Mouse (Mus musculus): Measurements from ENCODE around the gene Stfa3.
"Not testable (repeated sequence)": the region's sequence is repeated elsewhere in the genome, so short reads cannot be mapped to it uniquely, and the experiment has no call there.

Gene Stfa3

GRCm38 (mm10) chr16:36455342-36455802 is at the start of gene Stfa3:
Stfa3 (minus strand) TSS chr16:36455392.
- in situ Hi-C loops (cut with MboI; ENCODE audit: low pct_unique_long_range_greater_than_20kb in 1 of 2, low sequenced_read_pairs in 2 of 2, unreplicated experiment in 1 of 2) = loop anchor here in 1 of 2 experiments (25.0 kb wide), 1 partner anchor 357 kb away; no protein-coding TSS in a partner anchor

DNA sequence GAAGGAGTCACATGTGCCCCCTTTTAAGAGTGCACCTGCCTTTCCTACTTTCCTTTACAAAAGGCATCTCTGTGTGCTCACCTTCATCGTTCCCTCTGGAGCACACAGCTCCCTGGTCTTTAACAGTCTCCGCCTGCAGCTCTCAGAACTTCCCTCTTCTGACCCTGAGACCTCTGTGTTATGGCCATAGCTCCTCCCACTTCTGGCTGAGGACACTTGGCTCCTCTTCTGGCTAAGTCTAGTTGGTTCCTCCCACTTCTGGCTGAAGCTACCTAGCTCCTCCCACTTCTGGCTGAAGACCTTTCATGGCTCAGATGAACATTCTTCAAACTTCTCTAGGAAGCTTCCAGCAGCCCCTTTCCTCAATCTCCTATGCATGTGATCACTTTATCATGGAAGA is 47.1 kb upstream of the Stfa3 start:
- in situ Hi-C loops (cut with MboI; ENCODE audit: low pct_unique_long_range_greater_than_20kb in 1 of 2, low sequenced_read_pairs in 2 of 2, unreplicated experiment in 1 of 2) = no loop called here

DNA sequence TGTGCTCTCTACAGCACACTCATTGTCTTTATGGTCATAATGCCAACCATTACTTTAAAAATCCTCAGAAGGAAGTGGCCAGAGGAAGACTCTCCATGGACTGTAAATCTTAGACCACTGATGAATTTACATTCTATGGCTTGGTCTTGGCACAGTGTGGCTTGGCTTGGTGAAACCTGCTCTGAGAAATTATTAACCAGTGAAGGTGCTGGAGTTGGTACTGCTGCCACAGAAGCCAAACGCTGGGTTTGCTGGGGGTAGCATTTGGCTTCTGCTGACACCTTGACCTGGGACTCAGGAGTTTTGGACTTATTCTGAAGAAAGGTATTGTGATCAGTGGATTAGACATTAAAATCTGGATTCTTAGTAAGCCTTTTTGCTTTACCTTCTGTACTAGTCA is 37.2 kb upstream of the Stfa3 start:
- in situ Hi-C loops (cut with MboI; ENCODE audit: low pct_unique_long_range_greater_than_20kb in 1 of 2, low sequenced_read_pairs in 2 of 2, unreplicated experiment in 1 of 2) = no loop called here

DNA sequence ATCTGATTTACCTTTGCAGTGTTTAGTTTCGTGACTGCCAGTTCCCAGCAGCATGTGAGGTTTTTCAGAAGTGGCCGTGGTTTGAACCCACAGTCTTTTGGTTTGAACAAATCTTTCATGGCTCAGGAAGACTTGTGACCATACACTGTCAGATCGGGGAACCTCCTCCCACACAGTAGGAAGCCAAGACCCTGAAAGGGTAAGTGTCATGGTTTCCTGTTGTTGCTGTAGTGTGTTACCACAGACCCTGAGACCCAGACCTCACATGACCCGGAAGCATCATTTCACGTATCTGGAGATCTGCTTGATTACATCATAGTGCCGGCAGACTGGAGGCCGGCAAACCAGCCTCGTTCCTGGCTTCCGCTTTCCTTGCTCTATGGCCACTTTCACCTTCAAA is 21.7 kb upstream of the Stfa3 start:
- in situ Hi-C loops (cut with MboI; ENCODE audit: low pct_unique_long_range_greater_than_20kb in 1 of 2, low sequenced_read_pairs in 2 of 2, unreplicated experiment in 1 of 2) = loop anchor here (5.0 to 10.0 kb wide), 4 partner anchors 88 to 338 kb away; partner anchors contain the start of gene Casr (in 1 of the 2)

- in situ Hi-C loops (cut with MboI; ENCODE audit: low pct_unique_long_range_greater_than_20kb in 1 of 2, low sequenced_read_pairs in 2 of 2, unreplicated experiment in 1 of 2) = loop anchor here (5.0 to 10.0 kb wide), 4 partner anchors 89 to 339 kb away; partner anchors contain the start of gene Casr (in 1 of the 2)
These were observed 20.3 kb upstream of the Stfa3 start for GRCm38 (mm10) chr16:36475530-36475929.

DNA sequence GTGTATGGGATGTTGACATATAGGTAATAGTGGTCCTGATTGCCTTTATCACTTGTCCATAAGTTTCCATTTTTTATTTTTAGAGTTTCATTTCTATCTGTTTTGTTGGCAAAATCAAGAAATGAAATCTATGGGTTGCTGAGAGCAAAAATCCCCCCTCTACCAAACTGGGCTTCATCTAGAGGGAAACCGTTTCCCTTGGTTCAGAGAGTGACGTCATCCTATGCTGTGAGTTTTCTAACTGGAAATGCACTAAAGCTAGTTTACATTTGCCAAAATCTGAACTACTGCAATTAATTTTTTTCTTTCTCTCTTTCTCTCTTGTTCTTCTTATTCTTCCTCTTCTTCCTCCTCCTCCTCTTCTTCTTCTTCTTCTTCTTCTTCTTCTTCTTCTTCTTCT is 19.7 kb upstream of the Stfa3 start:
- in situ Hi-C loops (cut with MboI; ENCODE audit: low pct_unique_long_range_greater_than_20kb in 1 of 2, low sequenced_read_pairs in 2 of 2, unreplicated experiment in 1 of 2) = loop anchor here (5.0 to 25.0 kb wide), 5 partner anchors 90 to 340 kb away; partner anchors contain the start of gene Casr (in 1 of the 2)

DNA sequence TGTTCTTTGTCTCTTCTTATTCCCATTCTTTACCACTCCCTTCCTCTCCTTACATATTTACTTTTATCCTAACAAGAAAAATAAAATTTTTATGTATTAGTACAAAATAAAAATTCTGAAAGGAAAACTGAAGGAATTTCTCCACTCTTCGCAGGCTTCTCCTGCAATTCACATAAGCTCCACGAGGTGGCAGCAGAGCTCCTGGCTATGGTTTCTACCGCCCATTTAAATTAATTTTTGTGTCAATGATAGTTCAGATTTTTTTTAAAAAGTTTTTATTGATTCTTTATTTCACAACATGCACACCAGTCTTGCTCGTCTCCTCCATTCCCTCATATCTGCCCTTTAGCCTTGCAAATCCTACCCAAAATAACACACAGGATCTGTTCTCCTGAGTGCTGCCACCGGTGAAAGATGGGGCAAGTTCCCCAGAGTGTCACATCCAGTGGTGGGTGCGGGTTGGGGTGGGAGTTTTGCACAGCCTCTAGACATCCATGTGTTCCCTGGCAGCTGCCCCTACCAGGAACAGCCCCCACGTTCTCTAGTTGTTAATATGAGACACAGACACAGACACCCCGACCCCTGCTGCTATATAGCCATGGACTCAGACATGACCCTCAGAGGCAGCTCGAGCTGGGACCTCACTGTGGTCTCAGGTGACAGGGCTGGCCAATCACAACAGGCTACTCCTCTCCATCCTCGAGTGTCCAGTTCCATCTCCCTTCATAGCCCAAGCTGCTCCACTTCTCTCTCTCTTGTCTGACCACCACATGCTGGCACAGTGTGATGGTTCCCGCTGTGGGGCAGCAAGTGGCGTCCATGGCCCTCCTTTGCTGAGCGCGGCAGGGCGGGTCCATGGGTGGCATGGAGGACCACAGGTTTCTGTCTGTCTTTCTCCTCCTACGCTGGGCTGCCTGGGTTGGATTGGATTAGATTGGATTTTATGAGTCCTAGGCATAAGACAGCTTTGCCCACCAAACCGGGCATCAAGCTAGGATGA is 18.3 kb upstream of the Stfa3 start:
- in situ Hi-C loops (cut with MboI; ENCODE audit: low pct_unique_long_range_greater_than_20kb in 1 of 2, low sequenced_read_pairs in 2 of 2, unreplicated experiment in 1 of 2) = loop anchor here (5.0 to 25.0 kb wide), 5 partner anchors 91 to 341 kb away; partner anchors contain the start of gene Casr (in 1 of the 2)

GRCm38 (mm10) chr16:36471066-36471633 is 16.0 kb upstream of the Stfa3 start:
- in situ Hi-C loops (cut with MboI; ENCODE audit: low pct_unique_long_range_greater_than_20kb in 1 of 2, low sequenced_read_pairs in 2 of 2, unreplicated experiment in 1 of 2) = loop anchor here (5.0 to 25.0 kb wide), 5 partner anchors 94 to 344 kb away; partner anchors contain the start of gene Casr (in 1 of the 2)

GRCm38 (mm10) chr16:36469955-36470478 is 14.8 kb upstream of the Stfa3 start:
- in situ Hi-C loops (cut with MboI; ENCODE audit: low pct_unique_long_range_greater_than_20kb in 1 of 2, low sequenced_read_pairs in 2 of 2, unreplicated experiment in 1 of 2) = loop anchor here (5.0 to 25.0 kb wide), 5 partner anchors 95 to 345 kb away; partner anchors contain the start of gene Casr (in 1 of the 2)

DNA sequence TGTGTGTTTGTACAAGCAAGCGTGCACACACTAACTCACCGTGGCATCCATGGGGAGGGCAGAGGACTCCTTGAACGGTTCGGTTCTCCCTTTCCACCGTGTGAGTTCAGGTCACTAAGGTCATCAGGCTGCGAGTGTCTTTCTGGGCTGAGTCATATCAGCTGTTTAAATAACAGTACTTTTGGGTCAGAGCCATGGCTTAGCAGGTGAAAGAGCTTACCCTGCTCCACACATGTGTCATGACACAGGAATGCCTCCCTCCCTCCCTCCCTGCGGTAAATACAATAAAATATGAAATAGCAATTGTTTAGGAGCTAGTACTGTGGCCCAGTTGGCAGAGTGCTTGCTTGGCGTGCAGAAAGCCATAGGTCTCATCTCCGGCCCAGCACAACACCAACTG is 14.2 kb upstream of the Stfa3 start:
- in situ Hi-C loops (cut with MboI; ENCODE audit: low pct_unique_long_range_greater_than_20kb in 1 of 2, low sequenced_read_pairs in 2 of 2, unreplicated experiment in 1 of 2) = loop anchor here in 1 of 2 experiments (25.0 kb wide), 1 partner anchor 343 kb away; no protein-coding TSS in a partner anchor

DNA sequence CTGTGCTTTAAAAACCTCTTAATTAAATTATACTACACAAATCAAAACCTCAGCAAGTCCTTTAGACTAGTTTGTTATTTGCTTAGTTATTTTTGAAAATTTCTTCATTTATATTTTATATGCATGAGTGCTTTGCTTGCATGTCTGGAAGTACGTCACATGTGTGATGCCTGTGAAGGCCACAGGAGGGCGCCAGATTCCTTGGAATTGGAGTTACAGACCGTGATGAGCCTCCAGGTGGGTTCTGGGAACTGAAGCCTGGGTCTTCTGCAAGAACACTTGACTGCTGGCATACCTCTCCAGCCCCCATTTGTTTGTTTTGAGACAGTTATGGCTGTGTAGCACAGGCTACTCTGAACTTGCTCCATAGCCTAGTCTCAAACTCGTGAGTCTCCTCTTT is 13.7 kb upstream of the Stfa3 start:
- in situ Hi-C loops (cut with MboI; ENCODE audit: low pct_unique_long_range_greater_than_20kb in 1 of 2, low sequenced_read_pairs in 2 of 2, unreplicated experiment in 1 of 2) = loop anchor here in 1 of 2 experiments (25.0 kb wide), 1 partner anchor 343 kb away; no protein-coding TSS in a partner anchor

DNA sequence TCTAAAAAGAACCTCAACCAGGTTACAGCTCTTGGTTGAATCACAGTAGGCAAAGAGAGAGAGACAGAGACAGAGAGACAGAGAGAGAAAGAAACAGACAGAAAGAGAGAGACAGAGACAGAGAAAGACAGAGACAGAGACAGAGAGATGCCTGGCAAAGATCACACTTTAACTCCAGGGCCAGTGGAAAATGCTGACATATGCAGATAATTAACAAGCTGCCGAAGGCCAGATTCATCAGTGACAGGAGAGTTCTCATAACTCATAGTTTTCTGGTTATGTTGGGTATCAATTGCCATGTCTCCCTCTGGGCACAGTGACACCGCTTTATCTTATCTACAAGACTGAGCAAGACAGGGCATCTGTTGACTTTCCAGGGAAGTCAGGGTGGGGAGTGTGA is 12.7 kb upstream of the Stfa3 start:
- in situ Hi-C loops (cut with MboI; ENCODE audit: low pct_unique_long_range_greater_than_20kb in 1 of 2, low sequenced_read_pairs in 2 of 2, unreplicated experiment in 1 of 2) = loop anchor here in 1 of 2 experiments (25.0 kb wide), 1 partner anchor 344 kb away; no protein-coding TSS in a partner anchor

GRCm38 (mm10) chr16:36465436-36465835 is 10.2 kb upstream of the Stfa3 start:
- in situ Hi-C loops (cut with MboI; ENCODE audit: low pct_unique_long_range_greater_than_20kb in 1 of 2, low sequenced_read_pairs in 2 of 2, unreplicated experiment in 1 of 2) = loop anchor here in 1 of 2 experiments (25.0 kb wide), 1 partner anchor 347 kb away; no protein-coding TSS in a partner anchor

DNA sequence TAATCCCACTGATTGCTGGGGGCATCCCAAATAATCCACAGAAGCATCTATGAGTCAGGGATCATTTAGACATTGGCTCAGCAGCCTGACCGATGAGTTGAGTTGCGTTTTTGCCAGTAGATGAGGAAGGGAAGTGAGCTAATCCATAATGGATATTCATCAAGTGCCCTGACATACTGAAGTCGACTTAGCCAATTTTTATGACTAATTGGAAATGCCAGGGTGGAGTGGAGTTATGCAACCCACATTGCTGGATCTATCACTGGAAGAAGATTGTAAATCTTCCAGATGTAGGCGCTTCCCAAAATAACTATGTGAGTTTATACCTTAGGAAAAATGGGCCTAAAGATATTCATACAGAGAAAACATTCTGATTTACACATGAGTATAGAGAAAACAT is 8.9 kb upstream of the Stfa3 start:
- in situ Hi-C loops (cut with MboI; ENCODE audit: low pct_unique_long_range_greater_than_20kb in 1 of 2, low sequenced_read_pairs in 2 of 2, unreplicated experiment in 1 of 2) = loop anchor here in 1 of 2 experiments (25.0 kb wide), 1 partner anchor 348 kb away; no protein-coding TSS in a partner anchor

- in situ Hi-C loops (cut with MboI; ENCODE audit: low pct_unique_long_range_greater_than_20kb in 1 of 2, low sequenced_read_pairs in 2 of 2, unreplicated experiment in 1 of 2) = loop anchor here in 1 of 2 experiments (25.0 kb wide), 1 partner anchor 352 kb away; no protein-coding TSS in a partner anchor
These were observed 5.2 kb upstream of the Stfa3 start for GRCm38 (mm10) chr16:36460426-36460825.

GRCm38 (mm10) chr16:36420979-36421378 is 34.2 kb downstream of the Stfa3 start:
- in situ Hi-C loops (cut with MboI; ENCODE audit: low pct_unique_long_range_greater_than_20kb in 1 of 2, low sequenced_read_pairs in 2 of 2, unreplicated experiment in 1 of 2) = not testable (repeated sequence)

DNA sequence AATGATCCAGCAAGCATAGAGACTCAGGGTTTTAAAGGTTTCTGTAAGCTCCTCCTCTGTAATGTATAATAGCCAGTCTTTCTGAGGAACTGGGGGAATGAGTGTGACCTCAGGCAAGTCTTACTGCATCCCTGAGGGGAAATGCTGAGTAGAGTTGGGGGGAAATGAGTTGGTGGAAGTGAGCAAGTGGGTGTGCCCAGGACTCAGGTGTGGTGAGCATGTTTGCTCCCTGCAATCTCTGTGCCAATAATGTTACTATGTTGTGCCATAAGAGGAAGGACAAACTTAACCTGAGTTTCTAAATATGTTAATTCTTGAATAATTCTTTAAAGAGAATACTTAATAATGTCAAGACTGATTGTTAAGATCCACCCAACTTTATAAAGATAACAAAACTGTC is 46.8 kb downstream of the Stfa3 start, which contains the start of gene Stfa2:
Gene Stfa2 (minus strand): TSS at position 101 of the 400 bp plus-strand sequence.
- in situ Hi-C loops (cut with MboI; ENCODE audit: low pct_unique_long_range_greater_than_20kb in 1 of 2, low sequenced_read_pairs in 2 of 2, unreplicated experiment in 1 of 2) = no loop called here
